Mouse (Mus musculus) limb, embryonic 15.5 days (tissue): ENCODE data around the gene Atp11a. TPM values are rescaled to one million over a fixed set of nuclear protein-coding genes. Genes with fewer than 3 reads are reported as not detected.
A peak's percentile ranks its signal among the peaks of the same experiment; 100 is the strongest.

Experiments
- ATAC-seq: fragments of 200-750 bp; cut with Nextera tagmentation; 2 replicates; pipeline ENCODE4 v1.8.0; 2017; ENCODE audit warnings: low read depth, moderate TSS enrichment; ENCODE audit not compliant: insufficient number of reproducible peaks, low FRiP score, low TSS enrichment
- H3K27ac ChIP-seq: fragments of 300-500 bp; sonication (generic); 2 replicates; pipeline ENCODE4 v1.5.1; 2015; ENCODE audit warnings: moderate library complexity, mild to moderate bottlenecking, inconsistent platforms
- H3K27me3 ChIP-seq: fragments of 300-500 bp; sonication (generic); 2 replicates; pipeline ENCODE4 v1.6.1; 2015; ENCODE audit warnings: inconsistent platforms
- H3K36me3 ChIP-seq: fragments of 300-500 bp; sonication (generic); 2 replicates; pipeline ENCODE4 v1.6.1; 2015; ENCODE audit warnings: inconsistent platforms
- H3K4me1 ChIP-seq: fragments of 300-500 bp; sonication (generic); 2 replicates; pipeline ENCODE4 v1.6.1; 2015; ENCODE audit warnings: inconsistent platforms
- H3K4me2 ChIP-seq: fragments of 300-500 bp; sonication (generic); 2 replicates; pipeline ENCODE4 v1.6.1; 2015; ENCODE audit warnings: mild to moderate bottlenecking, inconsistent platforms
- H3K4me3 ChIP-seq: fragments of 300-500 bp; sonication (generic); 2 replicates; pipeline ENCODE4 v1.5.1; 2015; ENCODE audit warnings: mild to moderate bottlenecking, inconsistent platforms
- H3K9ac ChIP-seq: fragments of 300-500 bp; sonication (generic); 2 replicates; pipeline ENCODE4 v1.6.1; 2015; ENCODE audit warnings: inconsistent platforms
- H3K9me3 ChIP-seq: fragments of 300-500 bp; sonication (generic); 2 replicates; pipeline ENCODE4 v1.6.1; 2016; ENCODE audit warnings: inconsistent platforms
- WGBS: fragments of 180-500 bp; shearing (Covaris S2); methylation state at CpG from one replicate; pipeline ENCODE4 v1.1.7; 2015; 5-methylcytosine and 5-hydroxymethylcytosine counted together
- polyA plus RNA-seq: library from polyadenylated mRNA; unstranded; fragments of >200 nt; fragmentation: Nextera tagmentation; extraction: Ambion mirVana; gene quantifications from 2 replicates; pipeline ENCODE4 v1.2.1, GENCODE M21; 2015

Atp11a gene
- polyA plus RNA-seq = 14.9 and 19.2 TPM in 2 replicates

GRCm38 (mm10) chr8:12756391-12757157 is at the start of gene Atp11a:
Gene Atp11a, plus strand, starts transcription at chr8:12757014.
- peak; percentile 57 for ATAC-seq
- 0% methylated on average over 30 of the region's 62 CpGs for WGBS
- peak within 1 kb of the TSS; percentile 85 for H3K4me2 ChIP-seq
- no peaks in the 10 kb centered on the region for H3K36me3 ChIP-seq
- peak within 1 kb of the TSS; percentile 84 for H3K27ac ChIP-seq
- no peaks in the 10 kb centered on the region for H3K27me3 ChIP-seq
- H3K9me3 ChIP-seq = no peaks in the 10 kb centered on the region
- peak within 1 kb of the TSS; percentile 95 for H3K4me3 ChIP-seq
- H3K9ac ChIP-seq = peak within 1 kb of the TSS; percentile 98
- peaks cover 55% of the 10 kb centered on the region for H3K4me1 ChIP-seq

- Histone ChIP-seq H3K4me2 (no peak overlapping the region), H3K9ac (no peak overlapping the region), H3K36me3 (no peaks in the 10 kb centered on the region), H3K9me3 (no peaks in the 10 kb centered on the region), H3K27me3 (peaks cover 5% of the 10 kb centered on the region; the same call in 1 of the 2 replicates), H3K27ac (no peak overlapping the region), H3K4me3 (no peak overlapping the region), H3K4me1 (no peaks in the 10 kb centered on the region)
- no peak for ATAC-seq
- WGBS = 69% methylated on average over 7 of the region's 7 CpGs
These were observed 45.2 kb upstream of the Atp11a start for GRCm38 (mm10) chr8:12711623-12712022.

GRCm38 (mm10) chr8:12715861-12716585 is 40.8 kb upstream of the Atp11a start:
- WGBS = 80% methylated on average over 18 of the region's 18 CpGs
- no peaks in the 10 kb centered on the region for H3K9me3 ChIP-seq
- H3K27me3 ChIP-seq = no peaks in the 10 kb centered on the region
- no peak overlapping the region for H3K27ac ChIP-seq
- no peaks in the 10 kb centered on the region for H3K36me3 ChIP-seq
- no peak overlapping the region for H3K4me2 ChIP-seq
- 0 out of 2 replicates have a peak, but pooled peaks cover under 1% of the 10 kb centered on the region for H3K4me1 ChIP-seq
- no peak overlapping the region for H3K9ac ChIP-seq
- H3K4me3 ChIP-seq = no peak overlapping the region
- no peak for ATAC-seq

- no peak overlapping the region for H3K9ac ChIP-seq
- WGBS = 66% methylated on average over 9 of the region's 9 CpGs
- H3K36me3 ChIP-seq = no peaks in the 10 kb centered on the region
- no peak for ATAC-seq
- no peak overlapping the region for H3K4me3 ChIP-seq
- H3K27me3 ChIP-seq = no peaks in the 10 kb centered on the region
- H3K27ac ChIP-seq = no peak overlapping the region
- no peak overlapping the region for H3K4me2 ChIP-seq
- H3K4me1 ChIP-seq = 0 out of 2 replicates have a peak, but pooled peaks cover 3% of the 10 kb centered on the region
- H3K9me3 ChIP-seq = no peaks in the 10 kb centered on the region
These were observed 37.7 kb upstream of the Atp11a start for GRCm38 (mm10) chr8:12719091-12719490.

GRCm38 (mm10) chr8:12728644-12729043 is 28.2 kb upstream of the Atp11a start:
- 77% methylated on average over 4 of the region's 4 CpGs for WGBS
- Histone ChIP-seq H3K27ac (no peak overlapping the region), H3K9me3 (no peaks in the 10 kb centered on the region), H3K4me1 (0 out of 2 replicates have a peak, but pooled peaks cover 2% of the 10 kb centered on the region), H3K36me3 (no peaks in the 10 kb centered on the region), H3K27me3 (no peaks in the 10 kb centered on the region), H3K4me3 (no peak overlapping the region), H3K4me2 (no peak overlapping the region), H3K9ac (no peak overlapping the region)
- ATAC-seq = no peak

- ATAC-seq = no peak
- no peaks in the 10 kb centered on the region for H3K9me3 ChIP-seq
- H3K4me3 ChIP-seq = no peak overlapping the region
- H3K4me1 ChIP-seq = 0 out of 2 replicates have a peak, but pooled peaks cover 2% of the 10 kb centered on the region
- no peak overlapping the region for H3K4me2 ChIP-seq
- H3K27ac ChIP-seq = no peak overlapping the region
- no peaks in the 10 kb centered on the region for H3K36me3 ChIP-seq
- WGBS = 65% methylated on average over 5 of the region's 5 CpGs
- no peak overlapping the region for H3K9ac ChIP-seq
- no peaks in the 10 kb centered on the region for H3K27me3 ChIP-seq
These were observed 26.0 kb upstream of the Atp11a start for GRCm38 (mm10) chr8:12730780-12731179.

- Histone ChIP-seq H3K4me3 (no peak overlapping the region), H3K4me1 (0 out of 2 replicates have a peak, but pooled peaks cover 2% of the 10 kb centered on the region), H3K4me2 (no peak overlapping the region), H3K27me3 (no peaks in the 10 kb centered on the region), H3K36me3 (no peaks in the 10 kb centered on the region), H3K27ac (no peak overlapping the region), H3K9ac (no peak overlapping the region), H3K9me3 (no peaks in the 10 kb centered on the region)
- ATAC-seq = no peak
- 67% methylated on average over 6 of the region's 6 CpGs for WGBS
These were observed 24.4 kb upstream of the Atp11a start for GRCm38 (mm10) chr8:12732431-12732830.

GRCm38 (mm10) chr8:12739113-12739512 is 17.7 kb upstream of the Atp11a start:
- no peak for ATAC-seq
- no peaks in the 10 kb centered on the region for H3K9me3 ChIP-seq
- H3K4me3 ChIP-seq = no peak overlapping the region
- H3K4me1 ChIP-seq = no peaks in the 10 kb centered on the region
- H3K27ac ChIP-seq = no peak overlapping the region
- 85% methylated on average over 9 of the region's 9 CpGs for WGBS
- no peak overlapping the region for H3K9ac ChIP-seq
- peaks cover 3% of the 10 kb centered on the region; the same call in 1 of the 2 replicates for H3K27me3 ChIP-seq
- no peak overlapping the region for H3K4me2 ChIP-seq
- H3K36me3 ChIP-seq = no peaks in the 10 kb centered on the region

- no peaks in the 10 kb centered on the region for H3K9me3 ChIP-seq
- ATAC-seq = no peak
- H3K9ac ChIP-seq = no peak overlapping the region
- no peaks in the 10 kb centered on the region for H3K36me3 ChIP-seq
- 92% methylated on average over 4 of the region's 4 CpGs for WGBS
- H3K4me3 ChIP-seq = no peak overlapping the region
- H3K27me3 ChIP-seq = no peaks in the 10 kb centered on the region; the same call in 1 of the 2 replicates
- H3K27ac ChIP-seq = no peak overlapping the region
- no peak overlapping the region for H3K4me2 ChIP-seq
- H3K4me1 ChIP-seq = no peaks in the 10 kb centered on the region
These were observed 13.4 kb upstream of the Atp11a start for GRCm38 (mm10) chr8:12743390-12743789.

- 90% methylated on average over 3 of the region's 3 CpGs for WGBS
These were observed 8.6 kb upstream of the Atp11a start for GRCm38 (mm10) chr8:12748183-12748582.

GRCm38 (mm10) chr8:12749116-12749515 is 7.7 kb upstream of the Atp11a start:
- Histone ChIP-seq H3K27ac (no peak overlapping the region), H3K27me3 (no peaks in the 10 kb centered on the region; the same call in 1 of the 2 replicates), H3K36me3 (no peaks in the 10 kb centered on the region), H3K9ac (no peak overlapping the region), H3K9me3 (no peaks in the 10 kb centered on the region), H3K4me3 (no peak overlapping the region), H3K4me2 (no peak overlapping the region), H3K4me1 (peaks cover 15% of the 10 kb centered on the region)
- 86% methylated on average over 7 of the region's 7 CpGs for WGBS
- no peak for ATAC-seq

More at GRCm38 (mm10) chr8:12748183-12748582, 8.6 kb upstream of the Atp11a start:
- H3K27ac ChIP-seq = no peak overlapping the region
- H3K4me2 ChIP-seq = no peak overlapping the region
- no peak overlapping the region for H3K9ac ChIP-seq
- H3K9me3 ChIP-seq = no peaks in the 10 kb centered on the region
- no peak for ATAC-seq
- no peaks in the 10 kb centered on the region; the same call in 1 of the 2 replicates for H3K27me3 ChIP-seq
- H3K36me3 ChIP-seq = no peaks in the 10 kb centered on the region
- H3K4me1 ChIP-seq = peaks cover 8% of the 10 kb centered on the region; the same call in 1 of the 2 replicates
- no peak overlapping the region for H3K4me3 ChIP-seq

GRCm38 (mm10) chr8:12753054-12753453 is 3.8 kb upstream of the Atp11a start:
- peak; percentile 48 for ATAC-seq
- peaks cover 32% of the 10 kb centered on the region for H3K4me1 ChIP-seq
- H3K27ac ChIP-seq = peak overlapping the region; percentile 51
- H3K27me3 ChIP-seq = no peaks in the 10 kb centered on the region; the same call in 1 of the 2 replicates
- 22% methylated on average over 6 of the region's 6 CpGs for WGBS
- no peak overlapping the region for H3K4me2 ChIP-seq
- no peaks in the 10 kb centered on the region for H3K36me3 ChIP-seq
- H3K9me3 ChIP-seq = no peaks in the 10 kb centered on the region
- H3K4me3 ChIP-seq = no peak overlapping the region
- H3K9ac ChIP-seq = no peak overlapping the region
